Mouse (Mus musculus) bone marrow, adult 2 months (tissue): Measurements from ENCODE around the gene Gata1.

Experiments used
- CTCF ChIP-seq: fragments of 200-500 bp; IDR thresholded peaks from 2 replicates; pipeline ENCODE4 v1.5.1; 2011; ENCODE audit warnings: low read length, control low read depth; ENCODE audit not compliant: control insufficient read depth, insufficient read depth
- POLR2A ChIP-seq: fragments of 200-500 bp; IDR thresholded peaks from 2 replicates; pipeline ENCODE4 v1.6.1; 2011; ENCODE audit warnings: low read depth, mild to moderate bottlenecking, control low read depth, low read length, borderline replicate concordance; ENCODE audit not compliant: control insufficient read depth

- TF ChIP-seq CTCF (no peak), POLR2A (no peak)
Observed at GRCm38 (mm10) chrX:8026811-8027210, 48.9 kb upstream of the Gata1 start.
